Mouse (Mus musculus) liver, embryonic 18 days (tissue): Measurements from ENCODE around the gene Speer4f2. TPM values are rescaled to one million over a fixed set of nuclear protein-coding genes. Genes with fewer than 3 reads are reported as not detected.

Experiments used
- polyA plus RNA-seq: library from polyadenylated mRNA; depleted of rRNA; stranded (reverse); fragments of >200 nt; gene quantifications from 2 replicates; pipeline ENCODE4 v1.2.3, GENCODE M21; 2012; rRNA removed

Gene Speer4f2
- polyA plus RNA-seq: not detected in 2 replicates

DNA sequence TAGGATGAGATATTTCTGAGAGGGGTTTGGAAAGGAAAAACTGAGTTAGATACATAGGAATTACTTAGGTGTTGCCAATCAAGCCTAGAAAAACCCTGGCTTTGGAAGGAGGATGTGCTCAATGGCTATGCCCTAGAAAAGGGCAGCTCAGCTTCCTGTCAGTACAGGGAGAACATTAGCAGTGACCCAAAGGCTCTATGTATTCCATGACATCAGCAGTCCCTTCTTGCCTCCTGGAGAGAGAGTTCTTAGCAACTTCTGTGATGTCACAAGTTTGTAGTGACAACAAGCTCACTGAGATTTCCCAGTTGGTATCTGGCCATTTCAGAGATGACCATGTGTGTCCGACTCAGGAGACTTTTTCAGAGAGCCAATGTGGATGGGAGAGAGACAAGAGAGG lies at the start of gene Speer4f2:
Gene Speer4f2 (plus strand): TSS at position 301 of the 400 bp plus-strand sequence.

Other genes starting within 250 kb of the Speer4f2 start
- gene Speer4f1, start 102.9 kb downstream of the Speer4f2 start, polyA plus RNA-seq: not detected in 2 replicates
- 0.31 and 0.34 TPM in 2 replicates for gene Sema3c, start 201.1 kb downstream of the Speer4f2 start, polyA plus RNA-seq